Mouse (Mus musculus): ENCODE data around the gene Cyp2d40.

- TF ChIP-seq CTCF (IDR thresholded peaks at IDR 0.05; ENCODE audit: borderline replicate concordance, extremely low read depth, insufficient read depth, insufficient read length) (no peak), POLR2A (IDR thresholded peaks at IDR 0.05; ENCODE audit: borderline replicate concordance, extremely low read depth, insufficient read depth, insufficient read length, poor library complexity, severe bottlenecking) (no peak)
These were observed 32.0 kb upstream of the Cyp2d40 start for GRCm38 (mm10) chr15:82795936-82796440.
